Mouse (Mus musculus) bone marrow macrophage, adult 2 months (primary cell): ENCODE measurements at regions not wholly inside any gene's neighbourhood (a gene's known extent, or its start where the extent isn't known, plus 50 kb on each side); places are given as distances from the start of the nearest gene placed in this dataset.

Experiments used
- CTCF ChIP-seq: IDR thresholded peaks from 2 replicates; pipeline ENCODE4 v1.5.1; 2012; ENCODE audit warnings: low read depth, mild to moderate bottlenecking, low read length, moderate library complexity
- POLR2A ChIP-seq: IDR thresholded peaks from 2 replicates; pipeline ENCODE4 v1.6.1; 2012; ENCODE audit warnings: mild to moderate bottlenecking, low read depth, low read length, borderline replicate concordance

- TF ChIP-seq CTCF, result no peak
- no peak for TF ChIP-seq POLR2A
Observed at GRCm38 (mm10) chr4:89078485-89078884, 58.4 kb upstream of the Mtap start.
